Mouse (Mus musculus) liver, embryonic 14.5 days (tissue): ENCODE results near the gene Cct5.

Experiments used
- CTCF ChIP-seq: IDR thresholded peaks from 2 replicates; pipeline ENCODE4 v1.5.1; 2016; ENCODE audit warnings: antibody characterized with exemption, low read depth, control low read depth
- EP300 ChIP-seq: IDR thresholded peaks from 2 replicates; pipeline ENCODE4 v1.6.1; 2016; ENCODE audit warnings: antibody characterized with exemption, low read depth

DNA sequence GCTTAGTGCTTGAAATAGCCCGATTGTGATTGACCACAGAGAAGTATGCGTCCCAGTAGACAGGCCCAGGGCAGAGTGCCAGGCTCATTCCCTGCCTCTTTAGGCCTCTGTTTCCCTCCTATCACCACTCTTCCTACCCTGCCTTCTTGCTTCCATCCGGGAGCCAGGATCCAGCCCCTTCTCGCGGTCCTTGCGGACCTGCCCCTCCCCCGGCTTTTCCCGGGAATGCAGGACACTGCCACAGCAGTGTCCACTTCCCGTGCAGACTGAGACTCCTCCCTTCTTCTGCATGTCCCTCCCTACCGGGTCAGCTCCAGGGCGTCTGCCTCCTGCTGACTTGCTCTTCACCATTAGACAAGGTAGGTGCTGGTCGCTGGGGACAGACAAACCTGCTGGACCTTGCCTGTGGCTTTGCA is 33.0 kb downstream of the Cct5 start:
- TF ChIP-seq EP300 = no peak
- TF ChIP-seq CTCF = no peak
